In genomic region chr7:142522352-142522751, GRCm38 (mm10) we compare ENCODE assay signal across 9 mouse cellular contexts. TPM values are rescaled to one million over a fixed set of nuclear protein-coding genes. Genes with fewer than 3 reads are reported as not detected.
DNase-seq lines count a peak whose midpoint lies in the region; ATAC-seq lines count a peak whose summit lies in the region.
"Had no signal": no experiment of that assay in that cellular context is flagged by ENCODE, and none has a peak within 500 bp of the region (broad histone marks: within the 10 kb centered on the region; RNA-seq: fewer than 3 reads in every experiment).

No protein-coding gene starts in this region.

- H3K4me1 ChIP-seq in intestine, embryonic 14.5 days (replicated peaks; ENCODE audit: control insufficient read depth, insufficient read depth, low read length) = peaks cover 60% of the 10 kb centered on the region

- no peaks in the 10 kb centered on the region for H3K9me3 ChIP-seq in intestine, embryonic 14.5 days (ENCODE audit: control insufficient read depth, low read length)
- H3K9me3 ChIP-seq: neural tube, embryonic 12.5 days had no signal

- peak overlapping the region; percentile 93 for H3K27ac ChIP-seq in intestine, embryonic 14.5 days (ENCODE audit: low read depth)
- H3K27ac ChIP-seq: neural tube, embryonic 12.5 days had no signal

- no peaks in the 10 kb centered on the region for H3K27me3 ChIP-seq in intestine, embryonic 14.5 days (replicated peaks; ENCODE audit: control insufficient read depth, insufficient read depth, low read length)
- H3K27me3 ChIP-seq: neural tube, embryonic 12.5 days had no signal

- no peak overlapping the region for H3K9ac ChIP-seq in intestine, embryonic 14.5 days (ENCODE audit: low read length)
- H3K9ac ChIP-seq: neural tube, embryonic 12.5 days had no signal

- H3K4me2 ChIP-seq in intestine, embryonic 14.5 days (ENCODE audit: low read length) = no peak overlapping the region
- H3K4me2 ChIP-seq: neural tube, embryonic 12.5 days had no signal

- no peak for ATAC-seq in intestine, embryonic 14.5 days (replicated peaks; ENCODE audit: low FRiP score, low TSS enrichment, low read depth)

- WGBS in intestine, embryonic 14.5 days = 22% methylated on average over 4 of the region's 4 CpGs

- no peaks in the 10 kb centered on the region for H3K36me3 ChIP-seq in intestine, embryonic 14.5 days (ENCODE audit: control insufficient read depth, insufficient read depth, low read length)
- H3K36me3 ChIP-seq: neural tube, embryonic 12.5 days had no signal

- no peak overlapping the region for H3K4me3 ChIP-seq in intestine, embryonic 14.5 days (ENCODE audit: low read depth, low read length)
- H3K4me3 ChIP-seq: neural tube, embryonic 12.5 days had no signal

- DNase-seq in cerebellum, postnatal 10 days = peak; percentile 40 to 48
- no peak for DNase-seq in cerebellum, adult 9-11 months
- peak; percentile 25 for DNase-seq in thymus, postnatal 14 days
- DNase-seq in thymus, postnatal 10 days (ENCODE audit: low spot score in 2 of 2) = no peak
- peak; percentile 83 for DNase-seq in intestine, embryonic 14.5 days (ENCODE audit: low spot score)
- peak; percentile 65 for DNase-seq in lung, postnatal 10 days
- DNase-seq in ovary, postnatal 10 days (ENCODE audit: low spot score) = no peak
- DNase-seq in adrenal gland, adult 2 months = no peak

RNA-seq across cellular contexts. Expression of gene Mrpl23, which starts 10.1 kb away (rescaled TPM):
- polyA plus RNA-seq in intestine, embryonic 14.5 days (2014; fragmentation: Nextera tagmentation; extraction: Ambion mirVana) = 36.1 and 45.8 TPM in 2 replicates
- total RNA-seq in adrenal gland, adult 2 months (2021) = 1 to 10 TPM; 2.2 to 8.0 TPM
- 6.9 and 7.6 TPM in 2 replicates for polyA plus RNA-seq in adrenal gland, adult 2 months (2012; rRNA removed)

RNA-seq across cellular contexts. Expression of gene Tnnt3, which starts 23.7 kb away (rescaled TPM):
- polyA plus RNA-seq in intestine, embryonic 14.5 days (2014; fragmentation: Nextera tagmentation; extraction: Ambion mirVana) = 1.5 and 2.4 TPM in 2 replicates
- total RNA-seq in adrenal gland, adult 2 months (2021) = not detected
- 0.52 TPM in 1 of 2 replicates, not detected in the other for polyA plus RNA-seq in adrenal gland, adult 2 months (2012; rRNA removed)

Comparison
In these comparisons a context has a peak if more than half of its experiments do, and no peak if none do; other contexts are left out.
1. DNase-seq: peak in cerebellum, postnatal 10 days (2 of 2), thymus, postnatal 14 days (single experiment), intestine, embryonic 14.5 days (single experiment) and lung, postnatal 10 days (single experiment); none in cerebellum, adult 9-11 months (single experiment), thymus, postnatal 10 days (0 of 2), ovary, postnatal 10 days (single experiment) and adrenal gland, adult 2 months (single experiment).